Mouse (Mus musculus): Measurements from ENCODE around the gene Tsacc. TPM values are rescaled to one million over a fixed set of nuclear protein-coding genes. Genes with fewer than 3 reads are reported as not detected.
A peak's percentile ranks its signal among the peaks of the same experiment; 100 is the strongest.

Gene Tsacc
- polyA plus RNA-seq, 1 experiment from 2014 or later, result 6.8 TPM

DNA sequence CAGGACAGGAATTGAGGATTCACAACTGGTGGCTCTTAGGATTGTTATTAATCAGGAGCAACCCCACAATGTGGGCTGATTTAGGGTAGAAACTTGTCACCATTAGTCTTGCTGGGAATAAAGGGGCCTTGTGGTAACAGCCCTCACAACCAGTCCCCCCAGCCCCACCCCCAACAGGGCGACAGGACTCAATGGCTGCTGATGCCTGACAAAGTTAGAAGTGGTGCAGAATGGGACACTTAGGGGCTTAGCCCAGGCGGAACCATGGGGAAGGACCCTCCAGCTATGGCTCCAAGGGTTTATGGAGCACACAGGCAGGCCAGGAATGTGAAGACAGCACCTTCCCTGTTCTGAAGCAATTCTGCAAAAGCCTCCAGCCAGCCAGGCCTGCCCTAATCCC is 61.2 kb downstream of the Tsacc start:
- Histone ChIP-seq H3K27me3 (replicated peaks; ENCODE audit: control insufficient read depth, insufficient read depth, low read length) (no peaks in the 10 kb centered on the region), H3K4me1 (ENCODE audit: control insufficient read depth, insufficient read depth, low read depth, low read length) (peaks cover 38% of the 10 kb centered on the region), H3K36me3 (ENCODE audit: control insufficient read depth, insufficient read depth, low read length) (no peaks in the 10 kb centered on the region), H3K4me2 (ENCODE audit: low read length) (no peak overlapping the region), H3K4me3 (ENCODE audit: low read length) (no peak overlapping the region), H3K27ac (ENCODE audit: low read depth, low read length) (peak overlapping the region; percentile 14; the same call in 1 of the 2 replicates), H3K9ac (ENCODE audit: low read depth, low read length) (no peak overlapping the region), H3K9me3 (ENCODE audit: control insufficient read depth, low read length) (no peaks in the 10 kb centered on the region)
- 35% methylated on average over 2 of the region's 2 CpGs for WGBS
- ATAC-seq, result no peak

DNA sequence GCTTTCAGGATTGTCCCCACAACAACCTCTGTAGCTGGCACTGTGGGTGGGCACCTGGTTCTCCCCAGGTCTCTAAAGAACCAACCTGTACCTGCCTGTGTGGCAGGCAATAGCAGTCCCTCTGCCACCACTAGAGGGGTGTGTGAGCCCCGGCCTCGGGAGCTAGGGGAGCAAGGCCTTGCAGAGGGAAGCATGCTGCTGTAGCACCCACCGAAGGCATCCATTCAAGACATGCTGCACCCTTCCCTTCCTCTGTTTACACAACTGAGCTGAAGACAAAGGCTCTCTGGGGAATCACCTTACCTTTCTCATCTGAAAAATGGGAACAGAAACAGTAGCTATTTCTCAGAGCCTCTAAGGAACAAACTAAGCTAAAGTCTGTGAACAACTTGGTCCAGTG is 61.6 kb downstream of the Tsacc start:
- Histone ChIP-seq H3K9ac (ENCODE audit: low read depth, low read length) (no peak overlapping the region), H3K27ac (ENCODE audit: low read depth, low read length) (peak overlapping the region; percentile 14; the same call in 1 of the 2 replicates), H3K27me3 (replicated peaks; ENCODE audit: control insufficient read depth, insufficient read depth, low read length) (no peaks in the 10 kb centered on the region), H3K4me3 (ENCODE audit: low read length) (no peak overlapping the region), H3K4me2 (ENCODE audit: low read length) (no peak overlapping the region), H3K4me1 (ENCODE audit: control insufficient read depth, insufficient read depth, low read depth, low read length) (peaks cover 41% of the 10 kb centered on the region), H3K9me3 (ENCODE audit: control insufficient read depth, low read length) (no peaks in the 10 kb centered on the region), H3K36me3 (ENCODE audit: control insufficient read depth, insufficient read depth, low read length) (no peaks in the 10 kb centered on the region)
- no peak for ATAC-seq
- WGBS, result 4% methylated on average over 3 of the region's 3 CpGs

DNA sequence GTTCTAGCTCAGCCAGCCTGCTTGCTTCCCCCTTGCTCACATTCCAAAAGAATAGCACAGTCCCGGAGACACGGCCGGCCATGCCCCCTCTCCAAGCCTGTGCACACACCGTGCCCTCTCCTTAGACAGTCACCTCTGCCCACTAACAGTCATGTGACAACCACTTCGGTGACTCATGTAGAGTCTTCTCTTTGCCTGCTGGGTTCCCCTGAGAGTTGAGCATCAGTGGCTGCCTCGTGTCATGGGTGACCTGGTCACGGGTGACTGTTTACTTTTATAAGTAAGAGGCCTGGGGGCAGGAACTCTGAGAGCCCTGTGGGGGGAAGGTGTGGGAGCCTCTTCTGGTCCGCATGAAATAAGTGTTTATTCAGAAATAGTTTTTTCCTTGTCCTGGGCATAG is 62.8 kb downstream of the Tsacc start:
- no peak overlapping the region for H3K4me3 ChIP-seq (ENCODE audit: low read length)
- peaks cover 40% of the 10 kb centered on the region for H3K4me1 ChIP-seq (ENCODE audit: control insufficient read depth, insufficient read depth, low read depth, low read length)

DNA sequence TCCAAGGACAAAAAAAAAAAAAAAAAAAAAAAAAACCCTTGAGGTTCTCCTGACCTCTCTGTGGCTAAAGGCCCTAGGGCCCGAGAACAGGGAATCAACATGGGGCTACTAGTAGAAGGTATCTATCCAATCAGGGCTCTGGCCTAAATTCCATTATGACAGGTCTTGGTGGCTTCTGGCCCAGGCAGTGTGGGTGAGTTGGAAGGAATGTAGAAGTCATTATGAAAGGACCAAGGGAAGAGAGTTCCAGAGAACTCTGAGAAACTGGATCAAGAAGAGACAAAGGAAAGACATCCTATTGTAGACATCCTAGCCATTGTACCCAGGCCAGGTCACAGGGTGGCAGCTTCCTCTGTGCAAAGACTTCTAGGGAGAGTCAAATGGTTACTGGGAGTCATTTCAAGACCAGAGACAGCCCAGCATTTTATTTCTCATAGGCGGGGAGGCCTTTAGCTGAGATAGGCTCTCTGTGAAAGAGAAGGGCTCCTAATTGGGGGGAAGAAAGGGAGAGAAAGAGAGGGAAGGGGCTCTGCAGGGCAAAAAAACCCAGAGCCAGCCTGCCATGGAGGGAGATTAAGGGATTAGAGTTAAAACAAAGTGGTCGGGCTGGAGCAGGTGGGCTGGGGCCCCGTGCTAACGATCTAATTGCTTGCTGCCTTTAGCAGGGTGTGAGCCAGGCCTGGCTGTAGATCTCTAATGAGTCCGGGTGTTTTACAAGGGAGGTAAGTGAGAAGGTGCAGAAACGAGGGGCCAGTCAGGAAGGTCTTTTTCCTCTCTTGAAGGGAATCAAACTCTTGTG is 63.7 kb downstream of the Tsacc start:
- Histone ChIP-seq H3K36me3 (ENCODE audit: control insufficient read depth, insufficient read depth, low read length) (no peaks in the 10 kb centered on the region), H3K9ac (ENCODE audit: low read depth, low read length) (0 out of 2 replicates have a peak overlapping the region, but pooled peaks have one; percentile 13), H3K4me2 (ENCODE audit: low read length) (no peak overlapping the region), H3K27ac (ENCODE audit: low read depth, low read length) (peak overlapping the region; percentile 71), H3K27me3 (replicated peaks; ENCODE audit: control insufficient read depth, insufficient read depth, low read length) (no peaks in the 10 kb centered on the region), H3K4me3 (ENCODE audit: low read length) (no peak overlapping the region), H3K9me3 (ENCODE audit: control insufficient read depth, low read length) (no peaks in the 10 kb centered on the region), H3K4me1 (ENCODE audit: control insufficient read depth, insufficient read depth, low read depth, low read length) (peaks cover 43% of the 10 kb centered on the region)
- WGBS, result 20% methylated on average over 7 of the region's 7 CpGs
- no peak for ATAC-seq

More for the DNA sequence above, 62.8 kb downstream of the Tsacc start:
- Histone ChIP-seq H3K36me3 (ENCODE audit: control insufficient read depth, insufficient read depth, low read length) (no peaks in the 10 kb centered on the region), H3K9me3 (ENCODE audit: control insufficient read depth, low read length) (no peaks in the 10 kb centered on the region), H3K4me2 (ENCODE audit: low read length) (no peak overlapping the region), H3K9ac (ENCODE audit: low read depth, low read length) (no peak overlapping the region), H3K27ac (ENCODE audit: low read depth, low read length) (peak overlapping the region; percentile 71), H3K27me3 (replicated peaks; ENCODE audit: control insufficient read depth, insufficient read depth, low read length) (no peaks in the 10 kb centered on the region)
- WGBS, result 36% methylated on average over 8 of the region's 8 CpGs
- no peak for ATAC-seq

Other genes starting within 250 kb of the Tsacc start
- 158 and 170 TPM in 2 replicates for gene Naxe, start 238.5 kb downstream of the Tsacc start, polyA plus RNA-seq (2015; fragmentation: Nextera tagmentation; extraction: Ambion mirVana)
- gene Ttc24, start 218.7 kb downstream of the Tsacc start, polyA plus RNA-seq (2015; fragmentation: Nextera tagmentation; extraction: Ambion mirVana), result not detected in 2 replicates
- gene Iqgap3, start 215.0 kb downstream of the Tsacc start, polyA plus RNA-seq (2015; fragmentation: Nextera tagmentation; extraction: Ambion mirVana), result 2.8 and 3.8 TPM in 2 replicates
- 16.4 and 24.1 TPM in 2 replicates for gene Mef2d, start 154.6 kb downstream of the Tsacc start, polyA plus RNA-seq (2015; fragmentation: Nextera tagmentation; extraction: Ambion mirVana)
- 0.52 and 0.99 TPM in 2 replicates for gene Rhbg, start 42.3 kb downstream of the Tsacc start, polyA plus RNA-seq (2015; fragmentation: Nextera tagmentation; extraction: Ambion mirVana)
- not detected in 2 replicates for gene Gm38392, start 9.8 kb downstream of the Tsacc start, polyA plus RNA-seq (2015; fragmentation: Nextera tagmentation; extraction: Ambion mirVana)
- 444 and 454 TPM in 2 replicates for gene Cct3, start 117 bp upstream of the Tsacc start, polyA plus RNA-seq (2015; fragmentation: Nextera tagmentation; extraction: Ambion mirVana)
- 127 and 136 TPM in 2 replicates for gene Glmp, start 28.0 kb upstream of the Tsacc start, polyA plus RNA-seq (2015; fragmentation: Nextera tagmentation; extraction: Ambion mirVana)
- gene Tmem79, start 39.1 kb upstream of the Tsacc start, polyA plus RNA-seq (2015; fragmentation: Nextera tagmentation; extraction: Ambion mirVana), result 1.3 TPM in 2 replicates
- 49.7 and 61.5 TPM in 2 replicates for gene Smg5, start 39.3 kb upstream of the Tsacc start, polyA plus RNA-seq (2015; fragmentation: Nextera tagmentation; extraction: Ambion mirVana)
- gene Paqr6, start 67.6 kb upstream of the Tsacc start, polyA plus RNA-seq (2015; fragmentation: Nextera tagmentation; extraction: Ambion mirVana), result 2.9 and 3.1 TPM in 2 replicates
- 0.09 and 0.10 TPM in 2 replicates for gene Bglap3, start 75.7 kb upstream of the Tsacc start, polyA plus RNA-seq (2015; fragmentation: Nextera tagmentation; extraction: Ambion mirVana)
- gene Bglap2, start 81.7 kb upstream of the Tsacc start, polyA plus RNA-seq (2015; fragmentation: Nextera tagmentation; extraction: Ambion mirVana), result not detected in 2 replicates
- gene Bglap, start 87.5 kb upstream of the Tsacc start, polyA plus RNA-seq (2015; fragmentation: Nextera tagmentation; extraction: Ambion mirVana), result not detected in 2 replicates
- 30.6 and 34.4 TPM in 2 replicates for gene Pmf1, start 113.3 kb upstream of the Tsacc start, polyA plus RNA-seq (2015; fragmentation: Nextera tagmentation; extraction: Ambion mirVana)
- 40.3 and 42.3 TPM in 2 replicates for gene Slc25a44, start 128.1 kb upstream of the Tsacc start, polyA plus RNA-seq (2015; fragmentation: Nextera tagmentation; extraction: Ambion mirVana)
- 32.3 and 32.8 TPM in 2 replicates for gene Sema4a, start 164.2 kb upstream of the Tsacc start, polyA plus RNA-seq (2015; fragmentation: Nextera tagmentation; extraction: Ambion mirVana)
- gene Lmna, start 213.0 kb upstream of the Tsacc start, polyA plus RNA-seq (2015; fragmentation: Nextera tagmentation; extraction: Ambion mirVana), result 62.3 and 70.4 TPM in 2 replicates
- gene Mex3a, start 235.4 kb upstream of the Tsacc start, polyA plus RNA-seq (2015; fragmentation: Nextera tagmentation; extraction: Ambion mirVana), result 20.4 and 22.1 TPM in 2 replicates

Measured in hindbrain, embryonic 16.5 days (tissue).